Mouse (Mus musculus) embryonic fibroblast, embryonic 13.5 days (primary cell): Measurements from ENCODE around the gene Liph.

Experiments
- CTCF ChIP-seq: IDR thresholded peaks from 2 replicates; pipeline ENCODE4 v1.5.1; 2011; ENCODE audit warnings: mild to moderate bottlenecking, control low read depth, low read length, moderate library complexity, borderline replicate concordance; ENCODE audit not compliant: insufficient read depth
- POLR2A ChIP-seq: IDR thresholded peaks from 2 replicates; pipeline ENCODE4 v1.6.1; 2011; ENCODE audit warnings: low read depth, mild to moderate bottlenecking, control low read depth, low read length, moderate library complexity

DNA sequence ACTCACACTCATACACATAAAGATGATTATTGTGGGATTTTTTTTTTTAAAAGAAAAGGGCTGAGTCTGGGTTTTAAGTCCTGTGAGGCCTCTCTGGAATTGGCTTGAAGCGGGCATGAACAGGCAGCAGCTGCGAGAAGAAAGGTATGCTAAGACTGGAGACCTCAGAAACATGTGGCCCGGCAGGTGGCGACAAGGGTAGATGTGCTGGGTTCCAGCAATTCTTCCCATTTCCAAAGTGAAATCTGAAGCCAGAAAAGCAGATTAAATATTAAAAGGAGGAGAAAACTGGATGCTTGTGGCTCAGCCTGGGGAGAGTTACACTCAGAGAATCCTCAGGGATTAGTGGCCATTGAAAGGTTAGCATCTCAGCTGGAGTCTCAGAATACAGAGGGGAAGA lies 24.0 kb downstream of the Liph start:
- no peak for TF ChIP-seq POLR2A
- TF ChIP-seq CTCF = no peak
